Mouse (Mus musculus) neural tube, embryonic 12.5 days (tissue): ENCODE results near the gene Tsks. TPM values are rescaled to one million over a fixed set of nuclear protein-coding genes. Genes with fewer than 3 reads are reported as not detected.

Experiments
- ATAC-seq: fragments of 200-750 bp; cut with Nextera tagmentation; 2 replicates; pipeline ENCODE4 v1.8.0; 2017; ENCODE audit warnings: low read depth, mild to moderate bottlenecking, moderate TSS enrichment, moderate library complexity; ENCODE audit not compliant: low FRiP score
- H3K27ac ChIP-seq: fragments of 300-500 bp; sonication (generic); 2 replicates; pipeline ENCODE4 v1.5.1; 2016
- H3K27me3 ChIP-seq: fragments of 300-500 bp; sonication (generic); replicated peaks from 2 replicates; pipeline ENCODE4 v1.6.1; 2016; ENCODE audit warnings: mild to moderate bottlenecking
- H3K36me3 ChIP-seq: fragments of 300-500 bp; sonication (generic); 2 replicates; pipeline ENCODE4 v1.6.1; 2016; ENCODE audit warnings: mild to moderate bottlenecking
- H3K4me1 ChIP-seq: fragments of 300-500 bp; sonication (generic); 2 replicates; pipeline ENCODE4 v1.6.1; 2016
- H3K4me2 ChIP-seq: fragments of 300-500 bp; sonication (generic); replicated peaks from 2 replicates; pipeline ENCODE4 v1.6.1; 2016; ENCODE audit warnings: mild to moderate bottlenecking
- H3K4me3 ChIP-seq: fragments of 300-500 bp; sonication (generic); 2 replicates; pipeline ENCODE4 v1.5.1; 2016
- H3K9ac ChIP-seq: fragments of 300-500 bp; sonication (generic); 2 replicates; pipeline ENCODE4 v1.6.1; 2016; ENCODE audit warnings: mild to moderate bottlenecking
- H3K9me3 ChIP-seq: fragments of 300-500 bp; sonication (generic); 2 replicates; pipeline ENCODE4 v1.6.1; 2016; ENCODE audit warnings: mild to moderate bottlenecking
- WGBS: fragments of 180-500 bp; shearing (Covaris S2); methylation state at CpG from one replicate; pipeline ENCODE4 v1.1.7; 2016; 5-methylcytosine and 5-hydroxymethylcytosine counted together
- polyA plus RNA-seq: library from polyadenylated mRNA; unstranded; fragments of >200 nt; fragmentation: Nextera tagmentation; extraction: Ambion mirVana; gene quantifications from 2 replicates; pipeline ENCODE4 v1.2.1, GENCODE M21; 2016

Tsks gene
- polyA plus RNA-seq: 0.14 TPM in 1 of 2 replicates, not detected in the other

DNA sequence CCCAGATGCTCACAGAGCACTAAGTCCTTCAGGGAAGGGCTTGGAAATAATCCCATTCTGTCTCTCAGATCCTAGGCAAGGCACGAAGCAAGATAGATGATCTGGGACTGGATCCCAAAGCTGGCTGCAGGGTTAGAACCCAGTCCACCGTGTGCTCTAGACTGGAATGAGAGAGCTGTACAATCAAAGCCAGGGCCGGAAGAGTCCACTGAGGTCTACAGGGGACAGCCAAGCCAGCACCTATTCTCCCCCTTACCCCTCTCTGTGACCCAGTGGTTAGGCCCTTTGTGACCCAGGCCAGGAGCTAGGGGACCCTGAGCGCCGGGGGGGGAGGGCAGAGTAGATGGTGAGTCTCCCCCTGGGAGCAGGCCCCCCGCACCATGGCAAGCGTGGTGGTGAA, at the start of gene Tsks:
Gene Tsks, plus strand, starts transcription at position 301 of the 400 bp plus-strand sequence.
- H3K4me3 ChIP-seq: no peak within 1 kb of the TSS
- no peaks in the 10 kb centered on the region for H3K4me1 ChIP-seq
- H3K36me3 ChIP-seq: no peaks in the 10 kb centered on the region
- no peak for ATAC-seq
- no peak within 1 kb of the TSS for H3K4me2 ChIP-seq
- no peak within 1 kb of the TSS for H3K27ac ChIP-seq
- no peaks in the 10 kb centered on the region for H3K27me3 ChIP-seq
- no peak within 1 kb of the TSS for H3K9ac ChIP-seq
- 82% methylated on average over 7 of the region's 7 CpGs for WGBS
- H3K9me3 ChIP-seq: no peaks in the 10 kb centered on the region

DNA sequence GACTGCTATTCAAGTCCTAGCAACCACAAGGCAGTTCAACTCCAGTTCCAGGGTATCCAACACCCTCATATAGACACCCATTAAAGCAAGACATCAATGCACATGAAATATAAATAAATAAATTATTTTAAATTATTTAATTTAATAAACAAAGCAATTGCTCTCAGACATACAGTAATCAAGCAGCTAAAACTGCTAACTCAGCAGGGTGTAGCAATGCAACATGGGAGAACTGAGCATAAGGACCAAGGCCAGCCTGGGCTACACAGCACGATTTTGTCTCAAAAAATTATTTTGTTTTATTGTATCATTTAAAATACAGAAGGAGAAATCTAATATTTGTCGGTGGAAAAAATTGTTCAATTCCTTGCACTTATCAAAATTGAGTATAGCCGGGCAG, 48.8 kb upstream of the Tsks start:
- Histone ChIP-seq H3K4me2 (no peak overlapping the region), H3K9ac (no peak overlapping the region), H3K36me3 (peaks cover 20% of the 10 kb centered on the region), H3K27ac (no peak overlapping the region), H3K4me1 (peaks cover 63% of the 10 kb centered on the region), H3K4me3 (no peak overlapping the region), H3K9me3 (no peaks in the 10 kb centered on the region), H3K27me3 (no peaks in the 10 kb centered on the region)
- ATAC-seq: no peak
- 85% methylated on average over 3 of the region's 3 CpGs for WGBS

DNA sequence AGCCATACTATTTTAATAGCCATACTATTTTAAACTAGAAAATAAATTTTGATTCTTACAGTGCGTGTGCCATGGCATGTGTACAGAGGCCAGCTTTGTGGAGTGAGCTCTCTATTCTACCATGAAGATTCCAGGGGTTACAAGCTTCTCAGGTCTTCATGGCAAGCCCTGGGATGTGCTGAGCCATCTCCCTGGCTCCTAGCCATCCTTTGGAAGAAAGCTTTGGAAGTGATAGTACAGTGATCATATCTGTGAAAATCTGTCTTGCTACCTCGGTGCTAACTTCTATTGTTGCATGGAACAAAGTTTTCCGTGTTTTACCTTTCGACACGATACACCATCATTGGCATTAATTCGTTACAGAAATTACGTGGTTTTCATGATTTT, 47.8 kb upstream of the Tsks start:
- H3K9ac ChIP-seq: 0 out of 2 replicates have a peak overlapping the region, but pooled peaks have one; percentile 17
- H3K9me3 ChIP-seq: no peaks in the 10 kb centered on the region
- 35% methylated on average over 7 of the region's 7 CpGs for WGBS
- H3K4me1 ChIP-seq: peaks cover 57% of the 10 kb centered on the region
- H3K27me3 ChIP-seq: no peaks in the 10 kb centered on the region
- no peak for ATAC-seq
- H3K4me2 ChIP-seq: peak overlapping the region; percentile 83
- peak overlapping the region; percentile 57; the same call in 1 of the 2 replicates for H3K27ac ChIP-seq
- peak overlapping the region; percentile 57; the same call in 1 of the 2 replicates for H3K4me3 ChIP-seq
- peaks cover 24% of the 10 kb centered on the region for H3K36me3 ChIP-seq

DNA sequence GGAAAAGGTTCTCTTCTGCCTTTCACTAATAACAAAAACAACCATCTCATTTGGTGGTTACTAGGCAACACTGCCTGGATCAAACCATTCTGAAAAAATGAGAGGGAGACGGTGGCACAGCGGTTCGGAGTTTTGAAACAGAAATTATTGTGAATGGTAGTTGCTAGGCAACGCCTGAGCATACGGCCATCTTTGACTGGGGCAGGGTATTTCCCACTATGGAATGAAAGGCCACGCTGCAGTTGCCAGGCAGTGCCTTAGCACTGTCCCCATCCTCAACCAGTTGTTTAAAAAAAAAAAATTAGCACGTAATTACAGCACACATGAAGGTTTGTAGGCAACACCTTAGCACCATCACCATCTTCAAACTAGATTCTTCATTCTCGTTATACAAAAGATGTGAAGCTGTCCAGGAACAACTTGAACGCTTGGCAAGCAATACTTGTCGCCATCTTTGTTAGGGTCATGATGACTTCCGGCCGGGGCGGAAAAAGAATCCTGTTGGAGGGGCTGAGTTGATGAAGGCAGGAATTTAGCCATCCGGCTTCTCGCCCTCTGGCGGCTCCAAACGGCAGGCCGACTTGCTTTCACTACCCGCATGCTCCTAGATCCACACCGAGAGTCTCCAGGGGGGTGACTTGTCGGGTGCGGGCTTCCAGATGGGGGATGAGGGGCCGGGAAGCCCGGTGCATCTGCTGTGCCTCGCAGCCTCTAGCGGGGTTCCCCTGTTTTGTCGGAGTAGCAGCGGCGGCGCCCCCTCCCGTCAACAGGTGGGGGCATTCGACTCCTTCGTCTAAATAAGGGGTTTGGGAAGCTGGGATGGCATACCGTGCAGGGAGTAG, 47.2 kb upstream of the Tsks start, which contains the start of gene Fuz:
Gene Fuz, plus strand, starts transcription at position 487 of the 842 bp plus-strand sequence.
- Histone ChIP-seq H3K27me3 (no peaks in the 10 kb centered on the region), H3K4me2 (peak within 1 kb of the TSS; percentile 83), H3K9me3 (no peaks in the 10 kb centered on the region), H3K4me1 (peaks cover 51% of the 10 kb centered on the region), H3K27ac (peak within 1 kb of the TSS; percentile 57; the same call in 1 of the 2 replicates), H3K9ac (peak within 1 kb of the TSS; percentile 64), H3K36me3 (peaks cover 24% of the 10 kb centered on the region), H3K4me3 (peak within 1 kb of the TSS; percentile 57)
- ATAC-seq: peak; percentile 68
- WGBS: under 1% methylated on average over 34 of the region's 34 CpGs

DNA sequence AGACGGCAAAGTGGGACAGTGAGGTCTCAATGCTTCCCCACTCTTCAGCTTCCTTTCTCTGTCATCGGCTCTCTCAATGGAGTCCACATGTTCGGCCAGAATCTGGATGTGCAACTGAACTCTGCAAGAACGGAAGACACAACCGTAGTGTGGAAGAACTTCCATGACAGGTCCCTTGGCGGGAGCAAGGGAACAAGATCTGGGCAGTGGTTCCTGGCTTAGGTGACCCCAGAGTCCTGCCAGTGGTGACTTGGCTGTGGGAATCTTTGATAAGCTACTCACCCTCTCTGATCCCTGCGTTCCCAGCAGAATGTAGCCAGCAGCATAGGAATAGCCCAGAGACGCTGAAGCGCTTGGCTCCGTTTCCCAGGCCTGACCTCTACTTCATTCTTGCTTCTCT, 46.5 kb upstream of the Tsks start:
- Histone ChIP-seq H3K36me3 (peaks cover 27% of the 10 kb centered on the region), H3K9ac (peak overlapping the region; percentile 64), H3K4me2 (peak overlapping the region; percentile 83), H3K9me3 (no peaks in the 10 kb centered on the region), H3K27me3 (no peaks in the 10 kb centered on the region), H3K4me3 (peak overlapping the region; percentile 57), H3K4me1 (peaks cover 51% of the 10 kb centered on the region), H3K27ac (no peak overlapping the region)
- ATAC-seq: no peak
- WGBS: 42% methylated on average over 10 of the region's 10 CpGs

DNA sequence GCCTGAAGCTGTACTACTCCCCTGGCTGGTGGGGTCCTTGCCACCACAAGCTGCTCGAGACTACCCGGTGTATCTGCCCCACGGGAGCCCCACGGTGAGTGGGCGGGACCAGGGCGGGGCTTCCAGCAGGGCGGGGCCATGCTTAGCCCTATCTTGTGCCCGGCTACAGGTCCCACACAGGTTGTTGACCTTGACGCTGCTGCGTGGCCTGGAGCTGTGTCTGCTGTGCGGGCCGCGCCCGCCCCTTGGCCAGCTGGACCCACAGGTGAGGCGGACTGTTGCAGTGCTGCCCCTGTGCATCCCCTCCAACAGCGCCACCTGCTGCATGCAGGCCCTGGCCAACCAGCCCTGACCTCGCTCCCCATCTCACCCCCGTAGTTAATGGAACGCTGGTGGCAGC, 44.4 kb upstream of the Tsks start:
- Histone ChIP-seq H3K9me3 (no peaks in the 10 kb centered on the region), H3K4me3 (no peak overlapping the region), H3K27ac (no peak overlapping the region), H3K4me2 (0 out of 2 replicates have a peak overlapping the region, but pooled peaks have one; percentile 12), H3K27me3 (no peaks in the 10 kb centered on the region), H3K4me1 (peaks cover 47% of the 10 kb centered on the region), H3K36me3 (peaks cover 48% of the 10 kb centered on the region), H3K9ac (no peak overlapping the region)
- 40% methylated on average over 19 of the region's 19 CpGs for WGBS
- ATAC-seq: no peak

DNA sequence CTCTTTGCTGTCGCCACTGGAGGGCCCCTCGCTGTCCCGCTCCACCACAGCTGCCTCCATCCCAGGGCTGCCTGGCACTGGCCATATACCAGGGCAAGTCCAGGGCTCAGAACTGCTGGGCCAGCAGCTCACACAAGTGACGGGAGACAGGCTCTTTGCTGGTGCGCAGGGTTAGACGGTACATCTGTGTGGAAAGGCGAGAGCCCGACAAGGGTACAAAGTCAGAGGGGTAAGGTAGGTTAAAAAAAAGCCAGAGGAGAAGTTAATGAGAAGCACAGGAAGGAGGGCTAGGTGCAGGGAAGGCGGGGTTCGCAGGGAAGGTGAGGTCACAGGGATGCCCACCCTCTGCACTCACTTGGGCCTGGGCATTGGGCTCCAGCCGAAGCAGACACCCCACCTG, 42.4 kb upstream of the Tsks start:
- no peaks in the 10 kb centered on the region for H3K9me3 ChIP-seq
- H3K4me1 ChIP-seq: peaks cover 34% of the 10 kb centered on the region
- H3K36me3 ChIP-seq: peaks cover 68% of the 10 kb centered on the region
- H3K27me3 ChIP-seq: no peaks in the 10 kb centered on the region
- no peak overlapping the region for H3K4me3 ChIP-seq
- H3K9ac ChIP-seq: no peak overlapping the region
- ATAC-seq: no peak
- WGBS: 93% methylated on average over 11 of the region's 11 CpGs
- no peak overlapping the region for H3K4me2 ChIP-seq
- H3K27ac ChIP-seq: no peak overlapping the region

DNA sequence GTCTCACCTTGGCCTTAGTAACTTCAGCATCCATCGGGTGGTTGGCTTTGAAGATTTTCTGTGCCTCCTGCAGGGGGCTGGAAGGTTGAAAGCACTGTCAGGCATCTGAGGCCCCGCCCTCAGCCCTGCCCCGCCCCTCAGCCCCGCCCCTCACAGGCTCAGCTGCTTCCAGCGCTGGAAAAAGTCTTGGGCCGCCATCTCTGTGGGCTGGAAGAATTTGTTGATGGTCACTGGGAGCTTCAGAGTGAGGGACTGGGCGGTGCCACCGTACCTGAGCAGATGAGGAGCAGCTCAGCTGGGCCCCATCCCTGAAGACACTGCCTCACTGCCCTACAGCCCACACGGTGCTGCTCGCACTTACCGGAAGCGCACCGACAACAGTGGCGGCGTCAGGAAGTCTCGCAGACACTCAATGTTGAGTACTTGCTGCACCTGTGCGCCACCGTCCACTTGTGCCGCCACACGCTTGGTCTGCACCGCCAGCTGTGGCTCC, 41.7 kb upstream of the Tsks start:
- Histone ChIP-seq H3K27me3 (no peaks in the 10 kb centered on the region), H3K9me3 (no peaks in the 10 kb centered on the region), H3K9ac (peak overlapping the region; percentile 5; the same call in 1 of the 2 replicates), H3K36me3 (peaks cover 74% of the 10 kb centered on the region), H3K27ac (no peak overlapping the region), H3K4me2 (peak overlapping the region; percentile 51), H3K4me1 (peaks cover 33% of the 10 kb centered on the region), H3K4me3 (0 out of 2 replicates have a peak overlapping the region, but pooled peaks have one; percentile 20)
- ATAC-seq: no peak
- 23% methylated on average over 21 of the region's 21 CpGs for WGBS

DNA sequence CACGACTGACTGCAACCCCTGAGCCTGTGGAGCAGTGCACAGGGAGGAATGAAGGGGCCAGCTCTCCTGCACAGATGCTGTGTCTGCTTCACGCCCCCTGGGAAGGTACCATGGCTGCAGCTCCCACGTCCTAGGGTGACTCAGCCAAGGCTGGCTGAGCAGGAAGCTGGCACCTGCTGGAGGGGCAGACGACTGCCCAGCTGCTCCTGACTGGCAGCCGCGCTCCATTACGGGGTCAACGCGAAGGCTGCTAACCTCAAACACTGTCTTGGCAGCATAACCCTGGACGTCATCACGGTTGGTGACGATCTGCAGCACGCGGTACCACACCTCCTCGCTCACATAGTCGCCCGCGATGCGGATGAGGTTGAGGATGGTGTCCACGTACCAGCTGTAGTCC, 37.6 kb upstream of the Tsks start:
- Histone ChIP-seq H3K27me3 (no peaks in the 10 kb centered on the region), H3K36me3 (peaks cover 94% of the 10 kb centered on the region), H3K9me3 (no peaks in the 10 kb centered on the region), H3K4me2 (no peak overlapping the region), H3K4me1 (peaks cover 11% of the 10 kb centered on the region), H3K4me3 (no peak overlapping the region), H3K27ac (no peak overlapping the region), H3K9ac (no peak overlapping the region)
- 95% methylated on average over 20 of the region's 20 CpGs for WGBS
- no peak for ATAC-seq

DNA sequence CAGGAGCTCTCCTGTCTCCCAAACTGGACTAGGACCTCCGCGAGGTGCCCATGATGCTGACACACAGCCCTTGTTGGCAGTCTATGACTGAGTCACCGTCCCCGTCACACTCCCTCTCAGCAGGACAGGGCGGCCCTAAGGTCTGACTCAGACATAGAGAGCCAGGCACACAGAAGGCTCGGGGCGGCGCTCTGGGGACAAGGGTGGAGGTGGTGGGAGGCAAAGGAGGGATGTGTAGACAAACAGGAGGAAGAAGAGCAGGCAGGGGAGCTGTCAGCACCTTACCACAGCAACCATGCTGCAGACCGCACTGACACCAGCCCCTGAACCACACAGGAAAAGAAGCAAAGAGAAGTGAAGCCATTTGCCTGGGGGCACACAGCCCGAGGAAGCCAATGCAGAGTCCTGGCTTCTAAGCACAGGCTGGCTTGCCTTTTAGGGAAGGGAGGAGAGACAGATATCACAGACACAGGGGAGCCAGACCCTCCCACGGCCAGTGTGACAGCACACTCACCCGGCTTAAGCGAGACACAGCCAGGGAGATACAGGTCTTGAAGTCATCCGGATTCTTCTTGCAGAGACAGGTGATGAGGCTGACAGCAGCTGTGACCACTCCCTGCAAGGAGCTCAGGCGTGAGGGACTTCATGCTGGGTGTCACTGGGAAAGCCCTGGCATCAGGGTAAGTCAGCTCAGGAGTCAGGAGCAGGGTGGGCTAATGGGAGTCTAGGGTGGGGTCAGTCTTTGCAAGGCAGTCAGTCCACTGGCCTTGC, 34.1 kb upstream of the Tsks start:
- Histone ChIP-seq H3K9me3 (no peaks in the 10 kb centered on the region), H3K27ac (no peak overlapping the region), H3K36me3 (peaks cover 90% of the 10 kb centered on the region), H3K9ac (no peak overlapping the region), H3K4me2 (no peak overlapping the region), H3K4me1 (no peaks in the 10 kb centered on the region), H3K27me3 (no peaks in the 10 kb centered on the region), H3K4me3 (no peak overlapping the region)
- 92% methylated on average over 15 of the region's 15 CpGs for WGBS
- ATAC-seq: no peak

DNA sequence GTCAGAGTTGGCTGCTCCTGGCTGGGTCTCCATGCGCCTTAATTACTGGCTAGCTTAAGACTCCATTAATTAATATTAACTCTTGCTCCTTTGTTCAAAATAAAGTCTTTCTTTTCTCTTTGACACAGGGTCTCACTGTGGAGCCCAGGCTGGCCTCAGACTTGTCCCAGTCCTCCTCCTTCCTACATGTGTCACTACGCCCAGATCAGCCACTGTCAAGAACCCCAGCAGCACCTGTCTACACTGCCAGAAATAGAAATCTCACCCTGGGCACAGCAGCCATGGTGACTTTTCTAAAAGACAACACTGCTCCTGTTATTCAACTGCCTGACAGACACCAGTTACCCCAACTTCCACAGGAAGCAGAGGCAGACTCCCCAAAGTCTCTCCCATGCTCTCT, 28.6 kb upstream of the Tsks start:
- Histone ChIP-seq H3K36me3 (peaks cover 67% of the 10 kb centered on the region), H3K4me2 (no peak overlapping the region), H3K9ac (no peak overlapping the region), H3K4me3 (no peak overlapping the region), H3K9me3 (no peaks in the 10 kb centered on the region), H3K27ac (no peak overlapping the region), H3K4me1 (no peaks in the 10 kb centered on the region), H3K27me3 (no peaks in the 10 kb centered on the region)
- 93% methylated on average over 2 of the region's 2 CpGs for WGBS
- no peak for ATAC-seq

DNA sequence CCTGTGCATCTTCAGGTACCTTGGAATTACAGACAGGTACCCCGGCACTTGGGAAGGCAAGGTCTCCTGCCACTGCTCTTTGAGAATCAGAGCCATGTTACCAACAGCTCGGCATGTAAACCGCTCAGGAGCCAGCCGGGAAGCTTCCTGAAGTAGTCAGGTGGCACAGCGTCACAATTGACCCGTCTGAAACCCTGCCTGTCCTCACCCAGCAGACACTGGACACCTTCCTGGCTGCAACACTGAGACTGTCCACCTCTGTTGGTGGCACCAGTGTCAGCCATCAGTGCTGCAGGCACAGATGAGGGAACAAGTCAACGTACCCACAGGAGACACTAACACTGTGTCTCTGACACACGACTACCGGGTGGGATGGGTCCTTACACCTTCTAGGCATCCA, 27.7 kb upstream of the Tsks start:
- Histone ChIP-seq H3K36me3 (peaks cover 64% of the 10 kb centered on the region), H3K4me1 (no peaks in the 10 kb centered on the region), H3K27me3 (no peaks in the 10 kb centered on the region), H3K4me3 (no peak overlapping the region), H3K4me2 (no peak overlapping the region), H3K27ac (no peak overlapping the region), H3K9ac (no peak overlapping the region), H3K9me3 (no peaks in the 10 kb centered on the region)
- 95% methylated on average over 9 of the region's 9 CpGs for WGBS
- ATAC-seq: no peak
